Mouse (Mus musculus) frontal cortex, postnatal 14 days (tissue): ENCODE results near the gene Prrg2.

ENCODE experiments used
- DNase-seq, 2 experiments: peaks; one replicate each; pipeline ENCODE4 v3.0.0; 2022; ENCODE audit warnings: low spot score in 2 of 2

Prrg2 gene

GRCm38 (mm10) chr7:45012824-45013223, 49.7 kb downstream of the Prrg2 start:
- no peak for DNase-seq

- no peak for DNase-seq
These were observed 50.5 kb downstream of the Prrg2 start for GRCm38 (mm10) chr7:45012011-45012410.

GRCm38 (mm10) chr7:45008411-45008810, 54.1 kb downstream of the Prrg2 start:
- no peak for DNase-seq

- DNase-seq = no peak
These were observed 54.6 kb downstream of the Prrg2 start for GRCm38 (mm10) chr7:45007846-45008245.

- DNase-seq = no peak
These were observed 55.3 kb downstream of the Prrg2 start for GRCm38 (mm10) chr7:45007141-45007540.

GRCm38 (mm10) chr7:45006503-45006902, 56.0 kb downstream of the Prrg2 start:
- DNase-seq = no peak

- no peak for DNase-seq
These were observed 57.0 kb downstream of the Prrg2 start for GRCm38 (mm10) chr7:45005321-45005992.

- DNase-seq = no peak
These were observed 57.9 kb downstream of the Prrg2 start for GRCm38 (mm10) chr7:45004546-45004945.
